Mouse (Mus musculus) activated CD4-positive, CD25-positive, alpha-beta regulatory T cell (primary cell): Measurements from ENCODE around the gene Naa10. TPM values are rescaled to one million over a fixed set of nuclear protein-coding genes. Genes with fewer than 3 reads are reported as not detected.

Experiments
- polyA plus RNA-seq, 2 experiments: library from polyadenylated mRNA; unstranded; fragments of 100-300 nt; shearing (Covaris generic); gene quantifications; one replicate each; pipeline ENCODE4 v1.2.1; 2017

Naa10 gene
- 100 to 1,000 TPM; 226 to 247 TPM for polyA plus RNA-seq

DNA sequence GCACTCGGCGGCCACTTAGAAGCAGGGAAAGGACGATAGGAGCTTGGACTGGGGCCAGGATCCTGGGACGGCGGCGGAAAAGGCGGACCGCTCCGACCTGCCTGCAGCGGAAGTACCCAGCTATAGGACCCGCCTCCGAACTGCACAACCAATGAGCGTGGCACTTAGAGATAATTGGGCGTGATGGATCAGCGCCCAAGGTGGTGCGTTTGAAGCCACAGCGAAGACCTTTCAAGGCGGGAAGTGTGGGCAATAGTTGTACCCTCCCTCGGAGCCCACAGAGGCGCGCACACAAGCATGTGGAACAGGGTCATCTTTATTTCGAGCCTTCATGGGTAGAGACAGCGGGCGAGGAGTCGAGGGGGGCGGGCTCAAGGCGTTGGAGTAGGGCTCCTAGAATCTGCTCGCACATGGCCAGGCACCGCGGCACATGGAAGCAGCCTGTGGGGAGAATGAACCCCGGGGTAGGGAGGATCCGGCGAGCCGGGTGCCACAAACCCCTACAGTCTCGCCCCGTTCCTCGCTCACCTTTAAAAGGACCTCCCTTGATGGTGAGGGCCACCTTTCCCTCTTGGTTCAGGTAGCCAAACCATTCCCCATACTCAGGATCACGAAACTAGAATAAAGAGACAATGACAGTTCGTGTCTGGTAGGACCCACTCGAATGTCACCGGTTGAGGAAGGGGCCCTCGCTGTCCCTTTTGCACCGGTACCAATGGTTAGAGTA lies at the start of gene Naa10, which contains the start of gene Arhgap4:
Naa10 (minus strand) TSS at position 122 of the 727 bp plus-strand sequence.
Arhgap4 (minus strand) TSS at position 48 of the 727 bp plus-strand sequence.

DNA sequence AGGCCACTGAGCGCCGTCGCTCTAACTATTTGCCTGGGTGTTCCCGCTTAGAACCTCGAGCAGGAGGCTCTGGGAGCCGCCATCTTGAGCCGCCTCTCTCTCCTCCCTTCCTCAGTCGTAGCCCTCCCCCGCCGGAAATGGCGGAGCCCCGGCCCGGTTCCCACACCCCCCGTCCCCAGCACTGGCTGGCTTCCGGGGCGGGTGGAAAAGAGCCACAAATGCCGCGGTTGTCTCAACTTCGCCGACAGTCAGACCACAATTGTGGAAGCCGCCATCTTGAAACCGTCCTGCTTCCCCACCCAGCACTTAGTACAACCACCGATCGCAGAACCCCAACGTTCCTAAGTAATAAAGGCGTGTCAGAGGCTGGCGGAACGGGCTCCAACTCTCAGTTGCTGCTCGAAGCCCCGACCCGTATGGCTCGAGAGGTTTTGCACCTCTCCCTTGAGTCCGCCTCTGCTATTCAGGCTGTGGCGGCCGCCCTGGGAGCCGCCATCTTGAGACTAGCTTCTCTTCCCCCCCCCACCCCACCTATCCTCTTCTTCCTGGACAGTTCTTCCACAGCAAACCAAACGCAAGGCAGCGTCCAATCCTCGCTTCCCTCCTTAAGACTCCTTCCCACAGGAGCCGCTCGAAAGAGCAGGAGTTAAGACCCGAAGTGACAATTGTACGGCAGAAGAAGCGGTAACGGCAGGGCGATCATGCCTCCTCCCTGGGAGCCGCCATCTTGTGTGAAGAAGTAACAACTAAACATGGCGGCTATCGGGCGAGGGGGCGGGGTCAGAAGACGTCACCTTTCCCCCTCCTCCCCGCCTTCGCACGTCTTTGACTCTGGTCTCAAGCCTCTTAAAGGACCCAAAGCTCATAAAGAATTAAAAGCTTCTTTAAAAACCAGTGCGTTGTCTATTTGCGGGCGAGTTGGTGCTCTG lies 44.8 kb upstream of the Naa10 start, which contains the start of gene Hcfc1:
Hcfc1 (minus strand) TSS at position 110 of the 929 bp plus-strand sequence.

DNA sequence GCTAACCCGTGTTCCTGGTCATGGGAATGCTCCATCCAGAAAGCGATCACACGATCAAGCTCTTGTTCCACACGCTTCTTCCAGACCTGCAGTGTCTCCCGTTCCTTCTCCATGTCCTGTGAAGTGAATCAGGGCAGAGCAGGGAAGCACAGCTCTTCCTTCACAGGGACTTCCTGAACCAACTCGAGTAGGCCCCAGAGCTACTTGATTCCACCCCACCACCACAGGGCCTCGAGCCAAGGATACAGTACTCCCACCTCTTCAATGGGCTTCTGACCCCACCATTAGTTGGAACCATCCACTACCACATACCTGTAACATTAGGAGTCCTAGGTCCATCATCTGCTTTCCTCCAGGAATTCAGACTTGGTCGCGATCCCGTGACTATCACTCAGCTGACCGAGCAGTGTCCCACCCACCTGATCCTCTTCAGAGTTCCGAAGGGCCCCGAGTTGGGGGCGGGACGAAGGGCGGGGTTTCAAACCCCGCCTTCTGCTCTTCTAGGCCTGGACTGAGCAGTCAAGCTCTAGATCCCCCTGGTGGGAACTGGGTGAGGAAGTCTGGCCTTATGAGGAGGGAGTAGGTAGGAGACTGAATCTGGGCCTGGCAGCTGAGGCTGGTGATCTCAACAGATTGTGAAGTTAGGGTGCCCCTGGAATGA lies 8.8 kb upstream of the Naa10 start, which contains the start of gene Renbp:
Renbp (minus strand) TSS at position 449 of the 661 bp plus-strand sequence.

DNA sequence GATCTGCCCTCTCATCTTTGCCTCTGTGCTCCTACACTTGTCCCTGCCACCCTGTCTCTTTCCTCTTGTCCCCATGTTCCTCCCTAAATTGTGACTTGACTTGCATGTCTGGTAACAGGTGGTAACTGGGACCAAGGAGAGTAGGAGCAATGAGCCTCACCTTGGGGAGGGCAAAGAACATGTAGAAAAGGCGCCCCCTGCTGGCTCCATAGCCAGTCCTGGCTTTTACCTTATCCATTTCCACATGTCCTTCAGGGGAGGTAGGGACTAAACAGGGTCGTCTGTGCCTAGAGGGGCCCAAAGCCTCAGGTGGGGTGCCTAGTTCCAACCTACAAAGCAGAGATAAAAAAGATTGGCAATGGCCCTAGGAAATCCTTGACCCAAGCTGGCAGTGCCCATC lies 26.0 kb downstream of the Naa10 start, which contains the start of gene L1cam:
L1cam (minus strand) TSS at position 387 of the 400 bp plus-strand sequence.

DNA sequence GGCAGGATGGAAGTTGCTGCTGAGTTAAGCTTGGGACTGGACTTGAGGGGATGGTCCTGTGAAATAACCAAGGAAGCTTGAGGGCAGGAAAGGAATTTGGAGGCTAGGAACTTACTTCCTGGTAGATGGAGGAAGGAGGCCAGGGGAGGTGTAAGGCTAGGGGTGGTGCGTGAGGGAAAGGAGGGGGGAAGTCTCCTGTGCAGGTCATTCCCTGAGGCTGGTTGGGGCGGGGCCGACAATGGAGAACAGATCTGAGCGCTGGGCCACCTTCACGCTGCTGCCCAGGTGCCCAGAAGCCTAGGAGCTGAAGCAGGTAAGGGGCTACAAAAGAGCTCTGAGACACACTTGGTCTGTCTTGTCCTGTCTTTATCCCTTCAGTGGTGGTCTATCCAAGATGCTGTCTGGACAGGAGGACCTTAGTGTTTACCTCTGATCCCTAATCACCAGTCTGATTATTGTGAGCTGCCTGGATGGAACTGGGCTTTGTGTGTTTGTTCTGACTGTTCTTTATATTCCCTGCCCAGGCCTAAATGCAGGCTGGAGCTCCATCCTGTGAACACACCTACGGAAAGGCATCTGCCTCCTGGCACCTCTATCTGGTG lies 30.1 kb downstream of the Naa10 start, which contains the start of gene Avpr2:
Avpr2 (plus strand) TSS at position 552 of the 602 bp plus-strand sequence.

Other genes with a start within 250 kb of the Naa10 start
- under 1 TPM; 0.18 to 0.76 TPM for gene Slc6a8, start 248.8 kb downstream of the Naa10 start, polyA plus RNA-seq
- 100 to 1,000 TPM; 306 to 323 TPM for gene Bcap31, start 205.8 kb downstream of the Naa10 start, polyA plus RNA-seq
- 10 to 100 TPM; 35.5 to 44.6 TPM for gene Abcd1, start 205.3 kb downstream of the Naa10 start, polyA plus RNA-seq
- under 1 TPM in 1 of 2 experiments, not detected in 1; 0.06 TPM for gene Plxnb3, start 164.9 kb downstream of the Naa10 start, polyA plus RNA-seq
- gene Srpk3, start 147.5 kb downstream of the Naa10 start, polyA plus RNA-seq = 1 to 10 TPM in 1 of 2 experiments, under 1 TPM in 1; 0.48 to 1.1 TPM
- 100 to 1,000 TPM; 200 to 231 TPM for gene Idh3g, start 135.0 kb downstream of the Naa10 start, polyA plus RNA-seq
- 100 to 1,000 TPM; 210 to 242 TPM for gene Ssr4, start 134.9 kb downstream of the Naa10 start, polyA plus RNA-seq
- under 1 TPM; 0.12 to 0.60 TPM for gene Pdzd4, start 97.0 kb downstream of the Naa10 start, polyA plus RNA-seq
- 1 to 10 TPM; 2.7 to 3.1 TPM for gene Avpr2, start 29.8 kb downstream of the Naa10 start, polyA plus RNA-seq
- gene L1cam, start 25.8 kb downstream of the Naa10 start, polyA plus RNA-seq = 10 to 100 TPM; 10.1 to 16.6 TPM
- 100 to 1,000 TPM; 174 to 277 TPM for gene Arhgap4, start 74 bp downstream of the Naa10 start, polyA plus RNA-seq
- gene Renbp, start 8.9 kb upstream of the Naa10 start, polyA plus RNA-seq = 10 to 100 TPM in 1 of 2 experiments, 1 to 10 TPM in 1; 8.5 to 12.2 TPM
- gene Hcfc1, start 44.4 kb upstream of the Naa10 start, polyA plus RNA-seq = 10 to 100 TPM; 25.4 to 45.1 TPM
- 100 to 1,000 TPM; 147 to 160 TPM for gene Irak1, start 102.0 kb upstream of the Naa10 start, polyA plus RNA-seq
- not detected for gene Opn1mw, start 205.5 kb upstream of the Naa10 start, polyA plus RNA-seq
- 10 to 100 TPM; 27.2 to 34.9 TPM for gene Mecp2, start 213.4 kb upstream of the Naa10 start, polyA plus RNA-seq
- gene Tex28, start 245.9 kb upstream of the Naa10 start, polyA plus RNA-seq = not detected